Comparison of ENCODE assay signal across 22 mouse cellular contexts in genomic region chr17:47929431-47929830, GRCm38 (mm10). TPM values are rescaled to one million over a fixed set of nuclear protein-coding genes. Genes with fewer than 3 reads are reported as not detected.
DNase-seq lines count a peak whose midpoint lies in the region; ATAC-seq and TF ChIP-seq lines count a peak whose summit lies in the region.
"Had no signal": no experiment of that assay in that cellular context is flagged by ENCODE, and none has a peak within 500 bp of the region (broad histone marks: within the 10 kb centered on the region; RNA-seq: fewer than 3 reads in every experiment).

No protein-coding gene starts in this region.

- no peaks in the 10 kb centered on the region for H3K27me3 ChIP-seq in liver, postnatal 0 days (ENCODE audit: insufficient read depth, low read length)
- H3K27me3 ChIP-seq in E14TG2a.4 (ENCODE audit: insufficient read depth, low read length) (peaks cover 16% of the 10 kb centered on the region), ES-Bruce4 (ENCODE audit: control insufficient read depth, insufficient read depth, low read length, poor library complexity, severe bottlenecking) (no peaks in the 10 kb centered on the region)
- H3K27me3 ChIP-seq in forebrain, embryonic 13.5 days, result peaks cover 24% of the 10 kb centered on the region
- H3K27me3 ChIP-seq: embryonic facial prominence, embryonic 15.5 days; heart, embryonic 13.5 days; Patski had no signal

- 0 out of 2 replicates have a peak, but pooled peaks cover 2% of the 10 kb centered on the region for H3K4me1 ChIP-seq in liver, postnatal 0 days (ENCODE audit: insufficient read depth)
- H3K4me1 ChIP-seq in E14TG2a.4 (replicated peaks; ENCODE audit: low read depth, low read length), result peaks cover 28% of the 10 kb centered on the region
- no peaks in the 10 kb centered on the region for H3K4me1 ChIP-seq in ES-Bruce4 (ENCODE audit: control insufficient read depth, insufficient read depth, low read length)
- peaks cover 21% of the 10 kb centered on the region for H3K4me1 ChIP-seq in forebrain, embryonic 13.5 days

- H3K9ac ChIP-seq in liver, postnatal 0 days (replicated peaks), result no peak overlapping the region
- H3K9ac ChIP-seq in ES-Bruce4 (ENCODE audit: low read depth, poor library complexity, severe bottlenecking), result no peak overlapping the region
- H3K9ac ChIP-seq in forebrain, embryonic 13.5 days, result no peak overlapping the region
- H3K9ac ChIP-seq: embryonic facial prominence, embryonic 15.5 days; forebrain, embryonic 15.5 days; heart, embryonic 13.5 days; hindbrain, embryonic 15.5 days had no signal

- TF ChIP-seq CTCF in liver, postnatal 0 days (IDR thresholded peaks at IDR 0.05; ENCODE audit: low read depth), result 0 out of 2 replicates have a peak, but pooled peaks have one; percentile 18
- TF ChIP-seq CTCF in E14TG2a.4 (conservative IDR thresholded peaks at IDR 0.05; ENCODE audit: low read length), result peak; percentile 21
- TF ChIP-seq CTCF in ES-Bruce4 (IDR thresholded peaks at IDR 0.05; ENCODE audit: low read depth, low read length), result peak; percentile 31

- no peak overlapping the region for H3K27ac ChIP-seq in liver, postnatal 0 days (ENCODE audit: low read depth)
- H3K27ac ChIP-seq in ES-Bruce4 (ENCODE audit: insufficient read depth, low read length), result no peak overlapping the region
- no peak overlapping the region for H3K27ac ChIP-seq in forebrain, embryonic 13.5 days
- H3K27ac ChIP-seq: embryonic facial prominence, embryonic 15.5 days; forebrain, embryonic 10.5 days; forebrain, embryonic 15.5 days; heart, embryonic 13.5 days; hindbrain, embryonic 15.5 days had no signal

- H3K9me3 ChIP-seq in liver, postnatal 0 days (ENCODE audit: low read length), result no peaks in the 10 kb centered on the region
- H3K9me3 ChIP-seq in E14TG2a.4 (ENCODE audit: low read length) (no peaks in the 10 kb centered on the region), ES-Bruce4 (replicated peaks; ENCODE audit: control insufficient read depth, insufficient read depth, low read length, poor library complexity, severe bottlenecking) (no peaks in the 10 kb centered on the region)
- H3K9me3 ChIP-seq in forebrain, embryonic 13.5 days (replicated peaks), result 0 out of 2 replicates have a peak, but pooled peaks cover 3% of the 10 kb centered on the region
- H3K9me3 ChIP-seq: embryonic facial prominence, embryonic 15.5 days; forebrain, embryonic 15.5 days; heart, embryonic 13.5 days; hindbrain, embryonic 15.5 days had no signal

- no peak for TF ChIP-seq EP300 in liver, postnatal 0 days (IDR thresholded peaks at IDR 0.05; ENCODE audit: low read depth)
- TF ChIP-seq EP300 in ES-Bruce4 (IDR thresholded peaks at IDR 0.05; ENCODE audit: insufficient read depth, low read depth, low read length), result no peak

- H3K4me2 ChIP-seq in liver, postnatal 0 days (ENCODE audit: low read depth, low read length), result no peak overlapping the region
- no peak overlapping the region for H3K4me2 ChIP-seq in forebrain, embryonic 13.5 days
- H3K4me2 ChIP-seq: embryonic facial prominence, embryonic 15.5 days; forebrain, embryonic 15.5 days; heart, embryonic 13.5 days; hindbrain, embryonic 15.5 days had no signal

- no peak for ATAC-seq in liver, postnatal 0 days
- no peak for ATAC-seq in forebrain, embryonic 13.5 days
- ATAC-seq: activated CD4-positive, CD25-positive, alpha-beta regulatory T cell, adult 4 months; forebrain, embryonic 15.5 days; Patski had no signal

- WGBS in liver, postnatal 0 days (ENCODE audit: insufficient replicate concordance), result 87% methylated on average over 4 of the region's 4 CpGs
- 89% methylated on average over 4 of the region's 4 CpGs for WGBS in forebrain, embryonic 13.5 days

- no peak for DNase-seq in liver, postnatal 0 days
- DNase-seq in liver, result no peak
- peak; percentile 67 for DNase-seq in testis, postnatal 10 days (ENCODE audit: low spot score)
- DNase-seq: adrenal gland, postnatal 14 days; cerebellum, adult 11 months; cerebellum, adult 8-10 months; cerebellum, postnatal 14 days; embryo, embryonic 11 days; gastrocnemius, postnatal 36 days; heart, adult 11 months; heart, postnatal 36 days had no signal

- H3K36me3 ChIP-seq in liver, postnatal 0 days (replicated peaks; ENCODE audit: insufficient read depth, low read length), result no peaks in the 10 kb centered on the region
- H3K36me3 ChIP-seq in E14TG2a.4 (ENCODE audit: insufficient read depth, low read length), result no peaks in the 10 kb centered on the region
- no peaks in the 10 kb centered on the region for H3K36me3 ChIP-seq in ES-Bruce4 (ENCODE audit: control insufficient read depth, insufficient read depth, low read length, poor library complexity, severe bottlenecking)
- H3K36me3 ChIP-seq in forebrain, embryonic 13.5 days (ENCODE audit: poor library complexity, severe bottlenecking), result no peaks in the 10 kb centered on the region
- H3K36me3 ChIP-seq: embryonic facial prominence, embryonic 15.5 days; forebrain, embryonic 10.5 days; forebrain, embryonic 15.5 days; heart, embryonic 13.5 days; hindbrain, embryonic 15.5 days had no signal

- no peak for TF ChIP-seq POLR2A in ES-Bruce4 (IDR thresholded peaks at IDR 0.05; ENCODE audit: insufficient read depth, low read length)

- no peak overlapping the region for H3K4me3 ChIP-seq in liver, postnatal 0 days (ENCODE audit: low read depth, low read length)
- H3K4me3 ChIP-seq in E14TG2a.4 (replicated peaks; ENCODE audit: low read length), result no peak overlapping the region
- H3K4me3 ChIP-seq in ES-Bruce4 (ENCODE audit: low read depth, low read length), result no peak overlapping the region
- H3K4me3 ChIP-seq in forebrain, embryonic 13.5 days, result no peak overlapping the region
- H3K4me3 ChIP-seq: embryonic facial prominence, embryonic 15.5 days; erythroblast, embryonic 14.5 days; forebrain, embryonic 10.5 days; forebrain, embryonic 15.5 days; heart, embryonic 13.5 days; hindbrain, embryonic 15.5 days had no signal

RNA-seq across cellular contexts. Expression of gene Foxp4, which starts 5.0 kb away (rescaled TPM):
- 5.9 and 6.2 TPM in 2 replicates for polyA plus RNA-seq in liver, postnatal 0 days (2015; fragmentation: Nextera tagmentation; extraction: Ambion mirVana)
- polyA plus RNA-seq in ES-Bruce4 (2011; ENCODE audit: insufficient read depth, insufficient read length, low read depth, missing spikeins), result 44.2 and 52.3 TPM in 2 replicates
- 13.4 and 15.6 TPM in 2 replicates for polyA plus RNA-seq in forebrain, embryonic 13.5 days (2015; fragmentation: Nextera tagmentation; extraction: Ambion mirVana)
